Mouse (Mus musculus) heart, embryonic 12.5 days (tissue): ENCODE data around the gene Ccl8. TPM values are rescaled to one million over a fixed set of nuclear protein-coding genes. Genes with fewer than 3 reads are reported as not detected.

Experiments used
- ATAC-seq: fragments of 200-750 bp; cut with Nextera tagmentation; 2 replicates; pipeline ENCODE4 v1.8.0; 2017; ENCODE audit warnings: moderate TSS enrichment, moderate library complexity; ENCODE audit not compliant: insufficient number of reproducible peaks, low FRiP score
- H3K27ac ChIP-seq: fragments of 300-500 bp; sonication (generic); 2 replicates; pipeline ENCODE4 v1.5.1; 2016; ENCODE audit warnings: mild to moderate bottlenecking, moderate library complexity; ENCODE audit not compliant: poor library complexity, severe bottlenecking
- H3K27me3 ChIP-seq: fragments of 300-500 bp; sonication (generic); replicated peaks from 2 replicates; pipeline ENCODE4 v1.6.1; 2016; ENCODE audit warnings: mild to moderate bottlenecking, moderate library complexity
- H3K36me3 ChIP-seq: fragments of 300-500 bp; sonication (generic); 2 replicates; pipeline ENCODE4 v1.6.1; 2016; ENCODE audit warnings: mild to moderate bottlenecking, moderate library complexity
- H3K4me1 ChIP-seq: fragments of 300-500 bp; sonication (generic); replicated peaks from 2 replicates; pipeline ENCODE4 v1.6.1; 2016; ENCODE audit warnings: mild to moderate bottlenecking
- H3K4me2 ChIP-seq: fragments of 300-500 bp; sonication (generic); 2 replicates; pipeline ENCODE4 v1.6.1; 2016; ENCODE audit warnings: mild to moderate bottlenecking, moderate library complexity
- H3K4me3 ChIP-seq: fragments of 300-500 bp; sonication (generic); 2 replicates; pipeline ENCODE4 v1.5.1; 2016; ENCODE audit warnings: mild to moderate bottlenecking
- H3K9ac ChIP-seq: fragments of 300-500 bp; sonication (generic); 2 replicates; pipeline ENCODE4 v1.6.1; 2016; ENCODE audit warnings: mild to moderate bottlenecking, moderate library complexity
- H3K9me3 ChIP-seq: fragments of 300-500 bp; sonication (generic); replicated peaks from 2 replicates; pipeline ENCODE4 v1.6.1; 2016; ENCODE audit warnings: mild to moderate bottlenecking, moderate library complexity
- WGBS: fragments of 180-500 bp; shearing (Covaris S2); methylation state at CpG from one replicate; pipeline ENCODE4 v1.1.7; 2016; 5-methylcytosine and 5-hydroxymethylcytosine counted together
- polyA plus RNA-seq: library from polyadenylated mRNA; unstranded; fragments of >200 nt; fragmentation: Nextera tagmentation; extraction: Ambion mirVana; gene quantifications from 2 replicates; pipeline ENCODE4 v1.2.1, GENCODE M21; 2016

Gene Ccl8
- polyA plus RNA-seq, 1 experiment from 2014 or later = not detected

DNA sequence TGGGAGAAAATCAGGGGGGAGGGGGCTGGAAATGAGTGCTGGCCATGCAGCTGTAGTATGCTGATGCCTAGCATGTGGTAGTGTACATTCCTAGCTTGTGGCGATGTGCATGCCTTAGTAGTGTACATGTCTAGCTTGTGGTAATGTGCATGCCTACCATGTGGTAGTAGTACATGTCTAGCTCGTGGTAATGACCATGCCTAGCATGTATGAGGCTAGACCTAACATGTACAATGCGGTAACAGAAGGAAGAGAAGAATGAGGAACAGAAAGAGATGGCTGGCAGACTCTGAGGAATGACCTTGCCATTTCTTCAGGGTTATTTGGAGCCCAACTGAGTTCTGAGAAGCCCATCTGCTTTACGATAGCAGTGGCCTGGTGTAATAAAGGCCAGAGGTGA lies 13.9 kb upstream of the Ccl8 start:
- no peak overlapping the region for H3K9ac ChIP-seq
- peaks cover 4% of the 10 kb centered on the region; the same call in 1 of the 2 replicates for H3K9me3 ChIP-seq
- no peaks in the 10 kb centered on the region for H3K27me3 ChIP-seq
- no peaks in the 10 kb centered on the region for H3K4me1 ChIP-seq
- H3K4me3 ChIP-seq = no peak overlapping the region
- H3K27ac ChIP-seq = no peak overlapping the region
- H3K4me2 ChIP-seq = no peak overlapping the region
- H3K36me3 ChIP-seq = no peaks in the 10 kb centered on the region
- WGBS = 79% methylated on average over 4 of the region's 4 CpGs
- ATAC-seq = no peak

- H3K9me3 ChIP-seq = peaks cover 4% of the 10 kb centered on the region; the same call in 1 of the 2 replicates
Observed at GRCm38 (mm10) chr11:82101529-82101928, 13.5 kb upstream of the Ccl8 start, which contains the start of gene Ccl12. Ccl12 (plus strand) TSS chr11:82101845.

DNA sequence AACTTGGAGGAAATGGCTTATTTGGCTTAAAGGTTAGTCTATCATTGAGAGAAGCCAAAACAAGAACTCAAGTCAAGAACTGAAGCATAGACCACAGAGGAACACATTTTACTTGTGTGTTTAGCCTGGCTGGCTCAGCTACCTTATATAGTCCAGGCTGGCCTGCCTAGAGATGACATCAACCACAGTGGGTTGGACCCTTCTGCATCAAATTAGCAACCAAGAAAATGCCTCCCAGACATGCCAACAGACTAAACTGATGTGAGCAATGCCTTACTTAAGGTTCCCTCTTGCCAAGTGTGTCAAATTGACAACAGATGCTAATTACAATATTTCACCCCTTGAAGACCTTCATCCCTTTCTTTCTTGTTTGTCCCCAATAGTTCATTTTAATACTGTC lies 5.4 kb upstream of the Ccl8 start:
- no peaks in the 10 kb centered on the region for H3K4me1 ChIP-seq
- no peaks in the 10 kb centered on the region for H3K27me3 ChIP-seq
- H3K27ac ChIP-seq = no peak overlapping the region
- H3K36me3 ChIP-seq = no peaks in the 10 kb centered on the region
- H3K9ac ChIP-seq = no peak overlapping the region
- H3K4me3 ChIP-seq = no peak overlapping the region
- no peak for ATAC-seq
- H3K4me2 ChIP-seq = no peak overlapping the region
- H3K9me3 ChIP-seq = peaks cover 4% of the 10 kb centered on the region; the same call in 1 of the 2 replicates

More at GRCm38 (mm10) chr11:82101529-82101928, 13.5 kb upstream of the Ccl8 start, which contains the start of gene Ccl12:
- Histone ChIP-seq H3K36me3 (no peaks in the 10 kb centered on the region), H3K4me1 (no peaks in the 10 kb centered on the region), H3K4me2 (no peak within 1 kb of the TSS), H3K4me3 (no peak within 1 kb of the TSS), H3K27ac (no peak within 1 kb of the TSS), H3K9ac (no peak within 1 kb of the TSS), H3K27me3 (no peaks in the 10 kb centered on the region)
- 51% methylated on average over 2 of the region's 2 CpGs for WGBS
- ATAC-seq = no peak

GRCm38 (mm10) chr11:82110372-82111248 lies 4.4 kb upstream of the Ccl8 start:
- Histone ChIP-seq H3K4me3 (no peak overlapping the region), H3K9ac (no peak overlapping the region), H3K27ac (no peak overlapping the region), H3K4me2 (no peak overlapping the region), H3K27me3 (no peaks in the 10 kb centered on the region), H3K4me1 (no peaks in the 10 kb centered on the region), H3K9me3 (no peaks in the 10 kb centered on the region), H3K36me3 (no peaks in the 10 kb centered on the region)
- WGBS = 57% methylated on average over 6 of the region's 6 CpGs
- no peak for ATAC-seq

- Histone ChIP-seq H3K4me3 (no peak overlapping the region), H3K9ac (no peak overlapping the region), H3K27ac (no peak overlapping the region), H3K36me3 (no peaks in the 10 kb centered on the region), H3K27me3 (0 out of 2 replicates have a peak, but pooled peaks cover 3% of the 10 kb centered on the region), H3K4me1 (no peaks in the 10 kb centered on the region), H3K4me2 (no peak overlapping the region), H3K9me3 (no peaks in the 10 kb centered on the region)
- ATAC-seq = no peak
- 66% methylated on average over 3 of the region's 3 CpGs for WGBS
Observed at GRCm38 (mm10) chr11:82116041-82116440, 1.1 kb downstream of the Ccl8 start.

- Histone ChIP-seq H3K27me3 (no peaks in the 10 kb centered on the region), H3K36me3 (no peaks in the 10 kb centered on the region), H3K27ac (no peak overlapping the region), H3K9me3 (no peaks in the 10 kb centered on the region), H3K4me3 (no peak overlapping the region), H3K4me2 (no peak overlapping the region), H3K9ac (no peak overlapping the region), H3K4me1 (no peaks in the 10 kb centered on the region)
- WGBS = 61% methylated on average over 1 of the region's 1 CpGs
- no peak for ATAC-seq
Observed at GRCm38 (mm10) chr11:82132977-82133376, 18.0 kb downstream of the Ccl8 start.

DNA sequence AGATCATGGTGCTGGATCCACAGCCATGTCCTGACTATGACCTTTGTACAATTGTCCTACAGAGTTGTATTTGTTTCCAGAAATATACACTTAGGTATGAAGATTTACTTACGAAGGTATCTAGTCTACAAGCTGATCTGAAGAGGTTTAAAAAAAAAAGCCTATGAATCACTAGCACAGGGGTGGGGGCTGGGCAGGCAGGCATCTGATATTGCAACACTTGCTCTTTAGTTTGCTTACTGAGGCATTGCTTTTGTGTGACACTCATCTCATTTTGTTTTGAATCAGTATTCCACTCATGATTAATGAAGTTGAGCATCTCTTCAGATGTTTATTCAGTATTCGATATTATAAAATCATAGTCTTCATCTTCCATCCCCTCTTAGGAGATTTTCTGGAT lies 21.2 kb downstream of the Ccl8 start:
- H3K4me1 ChIP-seq = no peaks in the 10 kb centered on the region
- no peak overlapping the region for H3K4me2 ChIP-seq
- no peak overlapping the region for H3K9ac ChIP-seq
- 65% methylated on average over 2 of the region's 2 CpGs for WGBS
- no peak overlapping the region for H3K27ac ChIP-seq
- no peak for ATAC-seq
- no peaks in the 10 kb centered on the region for H3K9me3 ChIP-seq
- no peaks in the 10 kb centered on the region for H3K36me3 ChIP-seq
- H3K4me3 ChIP-seq = no peak overlapping the region
- H3K27me3 ChIP-seq = no peaks in the 10 kb centered on the region

GRCm38 (mm10) chr11:82139492-82140094 lies 24.6 kb downstream of the Ccl8 start:
- ATAC-seq = no peak
- Histone ChIP-seq H3K9me3 (no peaks in the 10 kb centered on the region), H3K27ac (no peak overlapping the region), H3K4me2 (no peak overlapping the region), H3K4me1 (no peaks in the 10 kb centered on the region), H3K4me3 (no peak overlapping the region), H3K9ac (no peak overlapping the region), H3K27me3 (no peaks in the 10 kb centered on the region), H3K36me3 (no peaks in the 10 kb centered on the region)
- WGBS = 69% methylated on average over 7 of the region's 7 CpGs

GRCm38 (mm10) chr11:82159126-82159525 lies 44.1 kb downstream of the Ccl8 start:
- WGBS = 94% methylated on average over 2 of the region's 2 CpGs
- Histone ChIP-seq H3K27ac (no peak overlapping the region), H3K4me3 (no peak overlapping the region)

GRCm38 (mm10) chr11:82163285-82163684 lies 48.3 kb downstream of the Ccl8 start:
- WGBS = 63% methylated on average over 8 of the region's 8 CpGs
- Histone ChIP-seq H3K9ac (no peak overlapping the region), H3K4me3 (no peak overlapping the region), H3K27ac (no peak overlapping the region), H3K27me3 (no peaks in the 10 kb centered on the region), H3K4me2 (no peak overlapping the region), H3K4me1 (no peaks in the 10 kb centered on the region), H3K9me3 (no peaks in the 10 kb centered on the region), H3K36me3 (no peaks in the 10 kb centered on the region)
- ATAC-seq = no peak

More at GRCm38 (mm10) chr11:82159126-82159525, 44.1 kb downstream of the Ccl8 start:
- ATAC-seq = no peak
- Histone ChIP-seq H3K9me3 (no peaks in the 10 kb centered on the region), H3K27me3 (no peaks in the 10 kb centered on the region), H3K9ac (no peak overlapping the region), H3K36me3 (no peaks in the 10 kb centered on the region), H3K4me1 (no peaks in the 10 kb centered on the region), H3K4me2 (no peak overlapping the region)
